Mouse (Mus musculus) midbrain, embryonic 14.5 days (tissue): ENCODE data around the gene Hoxb1. TPM values are rescaled to one million over a fixed set of nuclear protein-coding genes. Genes with fewer than 3 reads are reported as not detected.

Experiments used
- ATAC-seq: fragments of 200-750 bp; cut with Nextera tagmentation; 2 replicates; pipeline ENCODE4 v1.8.0; 2017; ENCODE audit warnings: moderate number of reproducible peaks, moderate library complexity; ENCODE audit not compliant: low FRiP score, low TSS enrichment
- DNase-seq: peaks from one replicate; pipeline ENCODE4 v3.0.0-alpha.2; 2015
- H3K27ac ChIP-seq: fragments of 300-500 bp; sonication (generic); replicated peaks from 2 replicates; pipeline ENCODE4 v1.5.1; 2014; ENCODE audit warnings: mild to moderate bottlenecking, low read depth, low read length, moderate library complexity
- H3K27me3 ChIP-seq: fragments of 300-500 bp; sonication (generic); 2 replicates; pipeline ENCODE4 v1.6.1; 2014; ENCODE audit warnings: low read length, control low read depth, mixed read lengths; ENCODE audit not compliant: control insufficient read depth, insufficient read depth
- H3K36me3 ChIP-seq: fragments of 300-500 bp; sonication (generic); 2 replicates; pipeline ENCODE4 v1.6.1; 2014; ENCODE audit warnings: low read length, control low read depth; ENCODE audit not compliant: control insufficient read depth, insufficient read depth
- H3K4me1 ChIP-seq: fragments of 300-500 bp; sonication (generic); 2 replicates; pipeline ENCODE4 v1.6.1; 2014; ENCODE audit warnings: mild to moderate bottlenecking, antibody characterized with exemption, low read length, control low read depth; ENCODE audit not compliant: control insufficient read depth, insufficient read depth
- H3K4me2 ChIP-seq: fragments of 300-500 bp; sonication (generic); 2 replicates; pipeline ENCODE4 v1.6.1; 2014; ENCODE audit warnings: mild to moderate bottlenecking, low read length, moderate library complexity
- H3K4me3 ChIP-seq: fragments of 300-500 bp; sonication (generic); replicated peaks from 2 replicates; pipeline ENCODE4 v1.5.1; 2014; ENCODE audit warnings: low read depth, low read length
- H3K9ac ChIP-seq: fragments of 300-500 bp; sonication (generic); replicated peaks from 2 replicates; pipeline ENCODE4 v1.6.1; 2014; ENCODE audit warnings: mild to moderate bottlenecking, low read length, moderate library complexity
- H3K9me3 ChIP-seq: fragments of 300-500 bp; sonication (generic); 2 replicates; pipeline ENCODE4 v1.6.1; 2016; ENCODE audit warnings: low read length, control low read depth, mixed read lengths; ENCODE audit not compliant: control insufficient read depth
- WGBS: fragments of 180-500 bp; shearing (Covaris S2); extraction: QIAGEN DNeasy Blood & Tissue Kit; methylation state at CpG from one replicate; pipeline ENCODE4 v1.1.7; 2014; 5-methylcytosine and 5-hydroxymethylcytosine counted together
- polyA plus RNA-seq: library from polyadenylated mRNA; unstranded; fragments of >200 nt; fragmentation: Nextera tagmentation; extraction: Ambion mirVana; gene quantifications from 2 replicates; pipeline ENCODE4 v1.2.1, GENCODE M21; 2014

Hoxb1 gene
- polyA plus RNA-seq, 1 experiment from 2014 or later = not detected

GRCm38 (mm10) chr11:96328605-96329004 lies 36.9 kb upstream of the Hoxb1 start:
- Histone ChIP-seq H3K4me3 (no peak overlapping the region), H3K4me2 (no peak overlapping the region), H3K4me1 (no peaks in the 10 kb centered on the region), H3K9ac (no peak overlapping the region), H3K36me3 (no peaks in the 10 kb centered on the region), H3K27ac (no peak overlapping the region), H3K27me3 (peaks cover 99% of the 10 kb centered on the region), H3K9me3 (no peaks in the 10 kb centered on the region)
- 3% methylated on average over 8 of the region's 8 CpGs for WGBS
- DNase-seq = no peak
- ATAC-seq = no peak

DNA sequence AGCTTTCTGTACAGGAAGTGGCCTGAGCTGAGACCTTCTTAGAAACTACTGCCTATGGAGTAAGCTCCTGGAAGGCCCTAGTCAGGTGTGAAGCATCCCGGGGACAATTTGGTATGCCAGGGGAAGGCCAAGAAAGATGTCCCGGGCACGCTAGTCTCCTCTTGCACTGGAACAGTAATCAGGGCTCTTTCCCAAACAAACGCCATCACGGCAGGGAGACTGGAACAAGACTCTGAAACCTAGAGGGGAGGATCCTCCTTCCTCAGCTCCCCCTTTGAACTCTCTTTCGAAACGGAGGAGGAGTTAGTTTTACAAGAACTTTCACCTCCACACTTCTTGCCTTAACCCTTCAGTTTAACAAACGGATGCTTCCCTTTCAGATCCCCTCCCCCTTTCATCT lies 33.4 kb upstream of the Hoxb1 start:
- H3K4me2 ChIP-seq = no peak overlapping the region
- H3K27ac ChIP-seq = no peak overlapping the region
- WGBS = under 1% methylated on average over 8 of the region's 8 CpGs
- no peaks in the 10 kb centered on the region for H3K4me1 ChIP-seq
- peaks cover 100% of the 10 kb centered on the region for H3K27me3 ChIP-seq
- no peak overlapping the region for H3K4me3 ChIP-seq
- ATAC-seq (no peak), DNase-seq (no peak)
- H3K9me3 ChIP-seq = no peaks in the 10 kb centered on the region
- H3K9ac ChIP-seq = no peak overlapping the region
- no peaks in the 10 kb centered on the region for H3K36me3 ChIP-seq

DNA sequence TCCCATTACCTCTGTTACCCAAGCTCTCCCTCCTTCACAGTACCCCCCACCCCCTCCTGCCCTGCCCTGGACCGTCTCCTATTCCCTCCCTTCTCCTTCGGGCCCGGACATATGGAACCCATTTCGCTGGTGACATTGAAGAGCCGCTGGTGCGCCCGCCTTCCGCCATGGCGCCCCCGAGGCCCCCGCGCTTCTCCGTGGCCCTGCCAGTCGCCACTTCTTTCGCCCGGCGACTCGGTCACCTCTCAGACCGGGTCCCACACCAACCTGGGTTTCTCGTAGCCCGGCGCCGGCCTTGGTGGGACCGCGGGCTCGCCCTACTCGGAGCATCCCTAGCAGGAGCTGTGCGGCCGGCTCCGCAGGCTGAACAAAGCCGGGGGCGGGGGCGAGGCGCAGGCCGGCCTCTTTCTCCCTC lies 32.9 kb upstream of the Hoxb1 start:
- H3K9ac ChIP-seq = no peak overlapping the region
- no peak overlapping the region for H3K4me2 ChIP-seq
- H3K9me3 ChIP-seq = no peaks in the 10 kb centered on the region
- H3K36me3 ChIP-seq = no peaks in the 10 kb centered on the region
- H3K4me1 ChIP-seq = no peaks in the 10 kb centered on the region
- under 1% methylated on average over 35 of the region's 35 CpGs for WGBS
- no peak for ATAC-seq
- peaks cover 100% of the 10 kb centered on the region for H3K27me3 ChIP-seq
- no peak for DNase-seq
- H3K27ac ChIP-seq = no peak overlapping the region
- no peak overlapping the region for H3K4me3 ChIP-seq

DNA sequence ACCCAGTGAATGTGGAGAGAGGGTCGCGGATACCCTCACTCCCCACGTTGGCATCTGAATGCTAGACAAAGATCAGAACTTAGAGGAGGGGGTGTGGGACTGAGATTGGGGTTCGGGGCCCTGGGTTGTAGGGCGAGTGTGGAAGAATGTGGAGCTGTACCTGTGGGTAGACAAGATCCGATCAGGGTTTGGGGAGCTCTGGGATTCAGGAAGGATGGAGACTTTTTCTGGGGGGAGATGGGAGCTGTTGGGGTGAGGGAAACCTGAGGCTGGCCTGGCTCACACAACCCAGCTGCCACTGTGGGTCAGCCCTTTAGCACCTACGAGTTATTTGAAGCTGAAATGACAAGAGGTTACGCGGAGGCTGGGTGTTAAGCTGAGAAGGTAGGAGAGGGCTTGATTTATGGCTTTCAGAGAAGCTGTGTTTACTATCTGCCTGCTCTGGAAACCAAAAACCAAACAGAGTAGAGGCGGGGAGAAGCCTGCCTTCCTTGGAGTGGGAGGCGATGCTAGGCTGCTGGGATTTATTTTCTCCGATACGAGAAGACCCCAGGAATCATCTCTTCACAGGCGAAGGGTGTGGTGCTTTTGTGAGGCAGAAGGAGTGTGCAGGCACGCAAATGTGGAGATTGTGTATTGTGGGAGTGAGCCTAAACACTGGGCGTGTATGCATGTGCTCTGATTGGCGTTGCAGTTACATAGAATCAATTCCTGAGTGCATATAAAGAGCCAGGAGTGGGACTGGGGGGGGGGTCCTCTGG lies 32.1 kb upstream of the Hoxb1 start:
- Histone ChIP-seq H3K4me2 (no peak overlapping the region), H3K9me3 (no peaks in the 10 kb centered on the region), H3K27ac (no peak overlapping the region), H3K36me3 (no peaks in the 10 kb centered on the region), H3K27me3 (peaks cover 100% of the 10 kb centered on the region), H3K4me3 (no peak overlapping the region), H3K9ac (no peak overlapping the region), H3K4me1 (no peaks in the 10 kb centered on the region)
- 2% methylated on average over 17 of the region's 17 CpGs for WGBS
- DNase-seq (no peak), ATAC-seq (no peak)

DNA sequence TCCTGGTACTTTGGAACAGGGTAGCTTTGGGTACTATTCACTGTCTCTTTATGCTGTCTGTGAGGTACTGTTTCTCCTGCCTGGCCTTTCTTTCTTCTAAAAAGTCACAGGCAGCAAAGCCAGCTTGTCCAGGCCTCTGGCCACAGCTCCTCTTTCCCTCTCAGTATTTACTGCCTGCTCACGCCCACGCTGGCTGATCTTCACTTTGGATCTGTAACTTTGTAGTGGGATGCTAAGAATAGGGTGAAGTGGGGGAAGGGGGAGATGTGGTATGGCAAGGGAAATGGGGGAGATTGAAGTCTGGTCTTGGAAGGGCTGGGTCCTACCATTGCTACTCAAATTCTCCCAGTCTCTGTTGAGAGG lies 31.6 kb upstream of the Hoxb1 start:
- no peak overlapping the region for H3K4me2 ChIP-seq
- no peaks in the 10 kb centered on the region for H3K9me3 ChIP-seq
- H3K4me3 ChIP-seq = no peak overlapping the region
- H3K27ac ChIP-seq = no peak overlapping the region
- ATAC-seq = no peak
- DNase-seq = no peak
- WGBS = 0% methylated on average over 2 of the region's 2 CpGs
- H3K27me3 ChIP-seq = peaks cover 100% of the 10 kb centered on the region
- no peak overlapping the region for H3K9ac ChIP-seq
- H3K36me3 ChIP-seq = no peaks in the 10 kb centered on the region
- H3K4me1 ChIP-seq = no peaks in the 10 kb centered on the region

- Histone ChIP-seq H3K4me3 (no peak overlapping the region), H3K27me3 (peaks cover 100% of the 10 kb centered on the region), H3K9me3 (no peaks in the 10 kb centered on the region), H3K36me3 (no peaks in the 10 kb centered on the region), H3K4me2 (no peak overlapping the region), H3K4me1 (no peaks in the 10 kb centered on the region), H3K27ac (no peak overlapping the region), H3K9ac (no peak overlapping the region)
- no peak for ATAC-seq
- DNase-seq = no peak
- 22% methylated on average over 3 of the region's 3 CpGs for WGBS
Measured at GRCm38 (mm10) chr11:96334998-96335397, 30.6 kb upstream of the Hoxb1 start.

- no peak overlapping the region for H3K27ac ChIP-seq
- no peak for DNase-seq
- WGBS = 2% methylated on average over 2 of the region's 2 CpGs
- no peaks in the 10 kb centered on the region for H3K36me3 ChIP-seq
- no peak overlapping the region for H3K4me3 ChIP-seq
- H3K4me2 ChIP-seq = no peak overlapping the region
- no peaks in the 10 kb centered on the region for H3K4me1 ChIP-seq
- peaks cover 98% of the 10 kb centered on the region for H3K27me3 ChIP-seq
- no peak for ATAC-seq
- no peaks in the 10 kb centered on the region for H3K9me3 ChIP-seq
- no peak overlapping the region for H3K9ac ChIP-seq
Measured at GRCm38 (mm10) chr11:96336597-96336996, 29.0 kb upstream of the Hoxb1 start.

DNA sequence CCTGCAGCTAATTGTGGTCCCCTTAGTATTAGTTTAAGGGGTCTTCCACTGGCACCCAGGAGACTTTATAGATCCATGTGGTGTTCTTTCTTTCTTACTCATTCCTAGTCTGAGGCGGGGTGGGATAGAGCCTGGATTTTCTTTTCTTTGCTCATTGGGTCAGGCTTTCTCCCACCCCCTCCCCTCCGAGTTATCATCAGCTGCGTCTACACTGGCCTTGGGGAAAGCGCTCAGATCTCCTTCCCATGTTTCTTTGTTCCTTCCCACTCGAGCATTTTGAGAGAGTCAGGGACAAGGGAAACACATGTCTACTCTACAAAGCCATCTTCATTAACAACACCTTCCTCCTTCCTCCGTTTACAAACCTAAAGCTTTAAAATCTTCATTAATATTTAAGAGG lies 28.5 kb upstream of the Hoxb1 start:
- ATAC-seq = no peak
- H3K36me3 ChIP-seq = no peaks in the 10 kb centered on the region
- H3K9ac ChIP-seq = no peak overlapping the region
- H3K4me2 ChIP-seq = no peak overlapping the region
- no peaks in the 10 kb centered on the region for H3K9me3 ChIP-seq
- no peak for DNase-seq
- 3% methylated on average over 6 of the region's 6 CpGs for WGBS
- no peak overlapping the region for H3K27ac ChIP-seq
- peaks cover 98% of the 10 kb centered on the region for H3K27me3 ChIP-seq
- no peak overlapping the region for H3K4me3 ChIP-seq
- H3K4me1 ChIP-seq = no peaks in the 10 kb centered on the region
